In the genomic region with DNA sequence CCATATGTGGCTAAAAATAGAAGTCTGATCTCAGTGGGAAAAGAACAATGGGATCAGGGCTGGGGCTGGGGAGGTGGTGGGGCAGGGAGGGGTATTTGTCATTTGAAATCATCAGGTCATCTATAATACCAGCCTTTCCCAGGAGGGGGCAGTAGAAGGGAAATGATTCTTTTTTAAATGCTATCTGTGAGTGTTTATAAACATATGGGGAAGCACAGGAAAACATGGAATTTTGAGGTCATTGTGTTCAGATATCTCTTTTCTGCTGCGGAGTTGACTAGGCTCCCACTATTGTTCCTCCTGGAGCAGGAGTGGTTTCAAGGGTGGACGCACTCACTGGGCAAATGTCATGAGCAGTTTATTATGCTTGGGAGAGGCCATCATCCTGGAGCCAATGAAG, we compare ENCODE assay signal across 9 mouse cellular contexts. TPM values are rescaled to one million over a fixed set of nuclear protein-coding genes. Genes with fewer than 3 reads are reported as not detected.
A peak's percentile ranks its signal among the peaks of the same experiment; 100 is the strongest.
DNase-seq lines count a peak whose midpoint lies in the region; ATAC-seq and TF ChIP-seq lines count a peak whose summit lies in the region.
"Had no signal": no experiment of that assay in that cellular context is flagged by ENCODE, and none has a peak within 500 bp of the region (broad histone marks: within the 10 kb centered on the region; RNA-seq: fewer than 3 reads in every experiment).

No protein-coding gene starts in this region.

- WGBS in intestine, embryonic 16.5 days = 70% methylated on average over 2 of the region's 2 CpGs
- 69% methylated on average over 2 of the region's 2 CpGs for WGBS in intestine, embryonic 15.5 days
- 38% methylated on average over 2 of the region's 2 CpGs for WGBS in heart, embryonic 13.5 days

- no peak overlapping the region for H3K4me3 ChIP-seq in intestine, embryonic 16.5 days (ENCODE audit: low read length)
- no peak overlapping the region for H3K4me3 ChIP-seq in intestine, embryonic 15.5 days (replicated peaks)
- no peak overlapping the region for H3K4me3 ChIP-seq in MEL (ENCODE audit: control insufficient read depth in 1 of 2, insufficient read depth in 1 of 2, low read depth in 2 of 2, low read length in 2 of 2)
- H3K4me3 ChIP-seq in heart, embryonic 13.5 days = no peak overlapping the region
- H3K4me3 ChIP-seq: neural tube, embryonic 12.5 days had no signal

- H3K79me2 ChIP-seq in MEL (ENCODE audit: control insufficient read depth, insufficient read depth, low read length, poor library complexity) = no peaks in the 10 kb centered on the region

- H3K9me3 ChIP-seq in intestine, embryonic 16.5 days (ENCODE audit: control insufficient read depth, low read length) = no peaks in the 10 kb centered on the region
- no peaks in the 10 kb centered on the region for H3K9me3 ChIP-seq in intestine, embryonic 15.5 days
- H3K9me3 ChIP-seq in MEL (replicated peaks; ENCODE audit: insufficient read depth, low read length) = no peaks in the 10 kb centered on the region
- no peaks in the 10 kb centered on the region for H3K9me3 ChIP-seq in heart, embryonic 13.5 days
- H3K9me3 ChIP-seq: neural tube, embryonic 12.5 days had no signal

- peak in 1 of 3 experiments; percentile 25; a peak in 2 of 6 replicates for TF ChIP-seq CTCF in MEL (IDR thresholded peaks at IDR 0.05 in 2 of 3, conservative IDR thresholded peaks at IDR 0.05 in 1 of 3; ENCODE audit: control insufficient read depth in 1 of 3, insufficient read depth in 1 of 3, low read depth in 2 of 3, low read length in 3 of 3, poor library complexity in 1 of 3, severe bottlenecking in 1 of 3)

- no peak overlapping the region for H3K4me2 ChIP-seq in intestine, embryonic 16.5 days (ENCODE audit: low read depth, low read length)
- no peak overlapping the region for H3K4me2 ChIP-seq in intestine, embryonic 15.5 days (replicated peaks)
- H3K4me2 ChIP-seq in heart, embryonic 13.5 days = no peak overlapping the region
- H3K4me2 ChIP-seq: neural tube, embryonic 12.5 days had no signal

- ATAC-seq in intestine, embryonic 16.5 days = 0 out of 2 replicates have a peak, but pooled peaks have one; percentile 23
- ATAC-seq in intestine, embryonic 15.5 days = no peak
- ATAC-seq in heart, embryonic 13.5 days (ENCODE audit: extremely low read depth, insufficient number of reproducible peaks, low FRiP score, low TSS enrichment) = no peak; the same call in 1 of the 2 replicates

- H3K9ac ChIP-seq in intestine, embryonic 16.5 days (ENCODE audit: low read depth, low read length) = no peak overlapping the region
- no peak overlapping the region for H3K9ac ChIP-seq in intestine, embryonic 15.5 days
- H3K9ac ChIP-seq in MEL (ENCODE audit: control insufficient read depth, low read depth, low read length, poor library complexity, severe bottlenecking) = no peak overlapping the region
- no peak overlapping the region for H3K9ac ChIP-seq in heart, embryonic 13.5 days
- H3K9ac ChIP-seq: neural tube, embryonic 12.5 days had no signal

- no peak for DNase-seq in MEL (ENCODE audit: low read depth, low spot score)
- DNase-seq in lung, adult 18-20 months = peak; percentile 46 to 77
- DNase-seq in frontal cortex, postnatal 10 days (ENCODE audit: low spot score in 2 of 2) = no peak
- DNase-seq in frontal cortex, postnatal 25 days (ENCODE audit: low spot score in 2 of 2) = no peak
- no peak for DNase-seq in right cerebral cortex, postnatal 14 days

- no peak for TF ChIP-seq EP300 in MEL (IDR thresholded peaks at IDR 0.05; ENCODE audit: low read depth in 1 of 2, low read length in 2 of 2)

- no peak overlapping the region for H3K27ac ChIP-seq in intestine, embryonic 16.5 days (ENCODE audit: low read length)
- no peak overlapping the region for H3K27ac ChIP-seq in intestine, embryonic 15.5 days
- no peak overlapping the region for H3K27ac ChIP-seq in MEL (ENCODE audit: control insufficient read depth, low read depth, low read length)
- H3K27ac ChIP-seq in heart, embryonic 13.5 days (replicated peaks) = peak overlapping the region; percentile 32; the same call in 1 of the 2 replicates
- H3K27ac ChIP-seq: neural tube, embryonic 12.5 days had no signal

- no peaks in the 10 kb centered on the region for H3K36me3 ChIP-seq in intestine, embryonic 16.5 days (ENCODE audit: control insufficient read depth, insufficient read depth, low read length)
- no peaks in the 10 kb centered on the region for H3K36me3 ChIP-seq in intestine, embryonic 15.5 days
- H3K36me3 ChIP-seq in MEL (ENCODE audit: control insufficient read depth in 1 of 2, insufficient read depth in 2 of 2, low read length in 2 of 2) = no peaks in the 10 kb centered on the region
- H3K36me3 ChIP-seq in heart, embryonic 13.5 days = peaks cover 70% of the 10 kb centered on the region
- H3K36me3 ChIP-seq: neural tube, embryonic 12.5 days had no signal

- no peaks in the 10 kb centered on the region for H3K27me3 ChIP-seq in intestine, embryonic 16.5 days (replicated peaks; ENCODE audit: control insufficient read depth, insufficient read depth, low read length)
- H3K27me3 ChIP-seq in intestine, embryonic 15.5 days (replicated peaks) = no peaks in the 10 kb centered on the region
- no peaks in the 10 kb centered on the region; a peak in 1 of 4 replicates for H3K27me3 ChIP-seq in MEL (ENCODE audit: control insufficient read depth in 1 of 2, insufficient read depth in 2 of 2, low read length in 2 of 2)
- H3K27me3 ChIP-seq in heart, embryonic 13.5 days (replicated peaks) = no peaks in the 10 kb centered on the region
- H3K27me3 ChIP-seq: neural tube, embryonic 12.5 days had no signal

- no peak for TF ChIP-seq POLR2A in MEL (IDR thresholded peaks at IDR 0.05; ENCODE audit: control insufficient read depth in 1 of 2, insufficient read depth in 1 of 2, low read depth in 1 of 2, low read length in 2 of 2, poor library complexity in 1 of 2)

- TF ChIP-seq RAD21 in MEL (IDR thresholded peaks at IDR 0.05; ENCODE audit: low read depth, low read length) = peak; percentile 5

- H3K4me1 ChIP-seq in intestine, embryonic 16.5 days (ENCODE audit: control insufficient read depth, insufficient read depth, low read length) = no peaks in the 10 kb centered on the region
- no peaks in the 10 kb centered on the region for H3K4me1 ChIP-seq in intestine, embryonic 15.5 days (replicated peaks)
- no peaks in the 10 kb centered on the region for H3K4me1 ChIP-seq in MEL (ENCODE audit: control insufficient read depth in 1 of 2, insufficient read depth in 2 of 2, low read length in 2 of 2)
- peaks cover 10% of the 10 kb centered on the region for H3K4me1 ChIP-seq in heart, embryonic 13.5 days

TF ChIP-seq in MEL, 35 proteins besides CTCF, POLR2A, EP300 and RAD21:
- TF ChIP-seq POLR2AphosphoS5 (IDR thresholded peaks at IDR 0.05; ENCODE audit: borderline replicate concordance, low read depth, low read length) (no peak), SMC3 (IDR thresholded peaks at IDR 0.05; ENCODE audit: low read depth, low read length) (peak; percentile 12; the same call in 1 of the 2 replicates)

RNA-seq across cellular contexts. Expression of a gene that starts 55.3 kb away (rescaled TPM):
- polyA plus RNA-seq in intestine, embryonic 16.5 days (2015; fragmentation: Nextera tagmentation; extraction: Ambion mirVana) = 4.3 and 5.9 TPM in 2 replicates
- 7.0 and 9.8 TPM in 2 replicates for polyA plus RNA-seq in intestine, embryonic 15.5 days (2015; fragmentation: Nextera tagmentation; extraction: Ambion mirVana)
- under 0.01 TPM in 1 of 2 replicates, not detected in the other for total RNA-seq in MEL (2012; rRNA removed)
- polyA plus RNA-seq in MEL (2012; ENCODE audit: insufficient read depth in 1 of 2, insufficient read length in 2 of 2, low read depth in 1 of 2, low replicate concordance in 2 of 2, missing spikeins in 1 of 2) = not detected
- polyA plus RNA-seq in heart, embryonic 13.5 days (2015; fragmentation: Nextera tagmentation; extraction: Ambion mirVana) = 2.4 TPM in 2 replicates

Comparison
In these comparisons a context has a peak if more than half of its experiments do, and no peak if none do; other contexts are left out.
1. DNase-seq: peak in lung, adult 18-20 months (2 of 2); none in MEL (single experiment), frontal cortex, postnatal 10 days (0 of 2), frontal cortex, postnatal 25 days (0 of 2) and right cerebral cortex, postnatal 14 days (single experiment).